ENCODE assay signal across 12 mouse cellular contexts in genomic region chr17:56373136-56374034, GRCm38 (mm10). TPM values are rescaled to one million over a fixed set of nuclear protein-coding genes. Genes with fewer than 3 reads are reported as not detected.
DNase-seq lines count a peak whose midpoint lies in the region; ATAC-seq and TF ChIP-seq lines count a peak whose summit lies in the region.
"Had no signal": no experiment of that assay in that cellular context is flagged by ENCODE, and none has a peak within 500 bp of the region (broad histone marks: within the 10 kb centered on the region; RNA-seq: fewer than 3 reads in every experiment).

No protein-coding gene starts in this region.

- no peak for TF ChIP-seq POLR2A in cortical plate, adult 2 months (IDR thresholded peaks at IDR 0.05; ENCODE audit: extremely low read depth, insufficient read depth, low read length)

- peak; percentile 94 for DNase-seq in heart, adult 11 months
- no peak for DNase-seq in heart, postnatal 14 days
- DNase-seq in midbrain, embryonic 11.5 days (ENCODE audit: low spot score, missing footprints) = no peak
- no peak for DNase-seq in thymus, adult 18-20 months
- no peak for DNase-seq in urinary bladder, postnatal 36 days (ENCODE audit: low spot score in 2 of 2)
- no peak for DNase-seq in kidney, postnatal 10 days
- DNase-seq: right cerebral cortex, adult 18-20 months had no signal

- ATAC-seq in heart, embryonic 12.5 days (ENCODE audit: insufficient number of reproducible peaks, low FRiP score) = no peak
- peak; percentile 43; the same call in 1 of the 2 replicates for ATAC-seq in midbrain, embryonic 11.5 days (ENCODE audit: low FRiP score)
- ATAC-seq: Patski had no signal

- peak overlapping the region; percentile 12; the same call in 1 of the 2 replicates for H3K9ac ChIP-seq in heart, embryonic 12.5 days
- H3K9ac ChIP-seq in midbrain, embryonic 11.5 days (ENCODE audit: low read length) = no peak overlapping the region
- H3K9ac ChIP-seq: liver, embryonic 15.5 days had no signal

- H3K27me3 ChIP-seq in heart, embryonic 12.5 days (replicated peaks) = no peaks in the 10 kb centered on the region
- no peaks in the 10 kb centered on the region for H3K27me3 ChIP-seq in midbrain, embryonic 11.5 days (ENCODE audit: control insufficient read depth, insufficient read depth, low read length)
- H3K27me3 ChIP-seq: liver, embryonic 15.5 days; Patski had no signal

- no peak overlapping the region for H3K4me3 ChIP-seq in cortical plate, adult 2 months (ENCODE audit: insufficient read depth, low read length)
- no peak overlapping the region for H3K4me3 ChIP-seq in heart, embryonic 12.5 days
- H3K4me3 ChIP-seq in midbrain, embryonic 11.5 days (ENCODE audit: low read depth, low read length) = no peak overlapping the region
- H3K4me3 ChIP-seq: liver, embryonic 15.5 days had no signal

- H3K36me3 ChIP-seq in heart, embryonic 12.5 days = peaks cover 88% of the 10 kb centered on the region
- peaks cover 11% of the 10 kb centered on the region for H3K36me3 ChIP-seq in midbrain, embryonic 11.5 days (ENCODE audit: control insufficient read depth, insufficient read depth, low read length)

- no peak overlapping the region for H3K4me2 ChIP-seq in heart, embryonic 12.5 days
- H3K4me2 ChIP-seq in midbrain, embryonic 11.5 days = no peak overlapping the region
- H3K4me2 ChIP-seq: liver, embryonic 15.5 days had no signal

- intact Hi-C loops in heart, postnatal 14 days (cut with DNase I) = no loop called here

- H3K9me3 ChIP-seq in heart, embryonic 12.5 days (replicated peaks) = no peaks in the 10 kb centered on the region
- H3K9me3 ChIP-seq in midbrain, embryonic 11.5 days (ENCODE audit: control insufficient read depth, low read length) = no peaks in the 10 kb centered on the region
- H3K9me3 ChIP-seq: liver, embryonic 15.5 days had no signal

- 69% methylated on average over 17 of the region's 17 CpGs for WGBS in heart, embryonic 12.5 days
- 85% methylated on average over 17 of the region's 17 CpGs for WGBS in midbrain, embryonic 11.5 days

- TF ChIP-seq CTCF in cortical plate, adult 2 months (IDR thresholded peaks at IDR 0.05; ENCODE audit: extremely low read depth, insufficient read depth, low read length) = no peak

- 0 out of 2 replicates have a peak overlapping the region, but pooled peaks have one; percentile 9 for H3K27ac ChIP-seq in cortical plate, adult 2 months (ENCODE audit: insufficient read depth, low read length)
- no peak overlapping the region for H3K27ac ChIP-seq in heart, embryonic 12.5 days (ENCODE audit: poor library complexity, severe bottlenecking)
- H3K27ac ChIP-seq in midbrain, embryonic 11.5 days (ENCODE audit: low read depth, low read length) = peak overlapping the region; percentile 14; the same call in 1 of the 2 replicates
- H3K27ac ChIP-seq: liver, embryonic 15.5 days; stomach, postnatal 0 days had no signal

- peaks cover 31% of the 10 kb centered on the region for H3K4me1 ChIP-seq in cortical plate, adult 2 months (ENCODE audit: control insufficient read depth, insufficient read depth, low read length)
- peaks cover 17% of the 10 kb centered on the region for H3K4me1 ChIP-seq in heart, embryonic 12.5 days (replicated peaks)
- no peaks in the 10 kb centered on the region for H3K4me1 ChIP-seq in midbrain, embryonic 11.5 days (ENCODE audit: control insufficient read depth, insufficient read depth, low read length)

RNA-seq across cellular contexts. Expression of gene Kdm4b, which starts 47.5 kb away (rescaled TPM):
- total RNA-seq in heart, postnatal 14 days (2021) = 10 to 100 TPM; 44.3 to 44.9 TPM
- polyA plus RNA-seq in cortical plate, adult 2 months (2012; rRNA removed) = 43.5 and 45.0 TPM in 2 replicates
- 34.3 and 37.1 TPM in 2 replicates for polyA plus RNA-seq in heart, embryonic 12.5 days (2016; fragmentation: Nextera tagmentation; extraction: Ambion mirVana)
- 33.3 and 39.6 TPM in 2 replicates for polyA plus RNA-seq in midbrain, embryonic 11.5 days (2014; fragmentation: Nextera tagmentation; extraction: Ambion mirVana)
